Mouse (Mus musculus): ENCODE data around the gene Fam104a. TPM values are rescaled to one million over a fixed set of nuclear protein-coding genes. Genes with fewer than 3 reads are reported as not detected.

The Fam104a gene
- polyA plus RNA-seq, 1 experiment = 40.1 TPM

GRCm38 (mm10) chr11:113727992-113728391, 44.0 kb upstream of the Fam104a start:
- Histone ChIP-seq H3K36me3 (ENCODE audit: control insufficient read depth, insufficient read depth) (peaks cover 13% of the 10 kb centered on the region), H3ac (ENCODE audit: control insufficient read depth, insufficient read length, low read depth) (no peak overlapping the region), H3K27me3 (ENCODE audit: control insufficient read depth, insufficient read depth, insufficient read length) (no peaks in the 10 kb centered on the region), H3K79me2 (ENCODE audit: control insufficient read depth, insufficient read depth) (peaks cover 29% of the 10 kb centered on the region), H3K79me3 (ENCODE audit: low read depth) (peaks cover 3% of the 10 kb centered on the region), H3K4me3 (ENCODE audit: insufficient read depth, poor library complexity, severe bottlenecking) (no peak overlapping the region)
- TF ChIP-seq CEBPB (IDR thresholded peaks at IDR 0.05; ENCODE audit: low read depth) (no peak), MYOD1 (IDR thresholded peaks at IDR 0.05; ENCODE audit: control insufficient read depth, insufficient read length, low read depth) (no peak), FOSL1 (IDR thresholded peaks at IDR 0.05; ENCODE audit: insufficient read depth, low read length, poor library complexity, severe bottlenecking) (no peak), MAX (IDR thresholded peaks at IDR 0.05) (no peak), MYOG (IDR thresholded peaks at IDR 0.05; ENCODE audit: control insufficient read depth, extremely low read depth, insufficient read length) (no peak), USF1 (IDR thresholded peaks at IDR 0.05; ENCODE audit: low read depth) (no peak), CTCF (IDR thresholded peaks at IDR 0.05; ENCODE audit: control insufficient read depth, insufficient read depth, insufficient read length) (no peak)

GRCm38 (mm10) chr11:113726994-113727888, 43.3 kb upstream of the Fam104a start:
- peaks cover 13% of the 10 kb centered on the region for H3K36me3 ChIP-seq (ENCODE audit: control insufficient read depth, insufficient read depth)

GRCm38 (mm10) chr11:113725235-113726048, 41.5 kb upstream of the Fam104a start:
- no peaks in the 10 kb centered on the region for H3K27me3 ChIP-seq (ENCODE audit: control insufficient read depth, insufficient read depth, insufficient read length)
- H3K36me3 ChIP-seq (ENCODE audit: control insufficient read depth, insufficient read depth) = peaks cover 13% of the 10 kb centered on the region
- no peak overlapping the region for H3ac ChIP-seq (ENCODE audit: control insufficient read depth, insufficient read length, low read depth)
- H3K4me3 ChIP-seq (ENCODE audit: insufficient read depth, poor library complexity, severe bottlenecking) = no peak overlapping the region
- TF ChIP-seq CTCF (IDR thresholded peaks at IDR 0.05; ENCODE audit: control insufficient read depth, insufficient read depth, insufficient read length) (no peak), MAX (IDR thresholded peaks at IDR 0.05) (no peak)
- no peaks in the 10 kb centered on the region for H3K79me3 ChIP-seq (ENCODE audit: low read depth)
- H3K79me2 ChIP-seq (ENCODE audit: control insufficient read depth, insufficient read depth) = peaks cover 13% of the 10 kb centered on the region

More at GRCm38 (mm10) chr11:113726994-113727888, 43.3 kb upstream of the Fam104a start:
- Histone ChIP-seq H3K4me3 (ENCODE audit: insufficient read depth, poor library complexity, severe bottlenecking) (no peak overlapping the region), H3K27me3 (ENCODE audit: control insufficient read depth, insufficient read depth, insufficient read length) (no peaks in the 10 kb centered on the region), H3K79me2 (ENCODE audit: control insufficient read depth, insufficient read depth) (peaks cover 26% of the 10 kb centered on the region), H3ac (ENCODE audit: control insufficient read depth, insufficient read length, low read depth) (no peak overlapping the region), H3K79me3 (ENCODE audit: low read depth) (peaks cover 3% of the 10 kb centered on the region)
- no peak for TF ChIP-seq CEBPB (IDR thresholded peaks at IDR 0.05; ENCODE audit: low read depth)
- no peak for TF ChIP-seq CTCF (IDR thresholded peaks at IDR 0.05; ENCODE audit: control insufficient read depth, insufficient read depth, insufficient read length)
- TF ChIP-seq MAX (IDR thresholded peaks at IDR 0.05) = no peak
- TF ChIP-seq MYOG (IDR thresholded peaks at IDR 0.05; ENCODE audit: control insufficient read depth, extremely low read depth, insufficient read length) = no peak
- TF ChIP-seq USF1 (IDR thresholded peaks at IDR 0.05; ENCODE audit: low read depth) = no peak
- no peak for TF ChIP-seq FOSL1 (IDR thresholded peaks at IDR 0.05; ENCODE audit: insufficient read depth, low read length, poor library complexity, severe bottlenecking)
- TF ChIP-seq MYOD1 (IDR thresholded peaks at IDR 0.05; ENCODE audit: control insufficient read depth, insufficient read length, low read depth) = no peak

- no peak overlapping the region for H3ac ChIP-seq (ENCODE audit: control insufficient read depth, insufficient read length, low read depth)
- no peaks in the 10 kb centered on the region for H3K27me3 ChIP-seq (ENCODE audit: control insufficient read depth, insufficient read depth, insufficient read length)
- H3K36me3 ChIP-seq (ENCODE audit: control insufficient read depth, insufficient read depth) = peaks cover 6% of the 10 kb centered on the region
- no peaks in the 10 kb centered on the region for H3K79me3 ChIP-seq (ENCODE audit: low read depth)
- TF ChIP-seq FOSL1 (IDR thresholded peaks at IDR 0.05; ENCODE audit: insufficient read depth, low read length, poor library complexity, severe bottlenecking) (no peak), MYOG (IDR thresholded peaks at IDR 0.05; ENCODE audit: control insufficient read depth, extremely low read depth, insufficient read length) (no peak), CTCF (IDR thresholded peaks at IDR 0.05; ENCODE audit: control insufficient read depth, insufficient read depth, insufficient read length) (no peak), CEBPB (IDR thresholded peaks at IDR 0.05; ENCODE audit: low read depth) (no peak), USF1 (IDR thresholded peaks at IDR 0.05; ENCODE audit: low read depth) (no peak), MAX (IDR thresholded peaks at IDR 0.05) (no peak), MYOD1 (IDR thresholded peaks at IDR 0.05; ENCODE audit: control insufficient read depth, insufficient read length, low read depth) (no peak)
- no peak overlapping the region for H3K4me3 ChIP-seq (ENCODE audit: insufficient read depth, poor library complexity, severe bottlenecking)
- no peaks in the 10 kb centered on the region for H3K79me2 ChIP-seq (ENCODE audit: control insufficient read depth, insufficient read depth)
Observed at GRCm38 (mm10) chr11:113722405-113723090, 38.6 kb upstream of the Fam104a start.

GRCm38 (mm10) chr11:113717767-113718424, 33.9 kb upstream of the Fam104a start:
- Histone ChIP-seq H3K79me3 (ENCODE audit: low read depth) (no peaks in the 10 kb centered on the region), H3ac (ENCODE audit: control insufficient read depth, insufficient read length, low read depth) (no peak overlapping the region), H3K36me3 (ENCODE audit: control insufficient read depth, insufficient read depth) (no peaks in the 10 kb centered on the region), H3K27me3 (ENCODE audit: control insufficient read depth, insufficient read depth, insufficient read length) (no peaks in the 10 kb centered on the region), H3K4me3 (ENCODE audit: insufficient read depth, poor library complexity, severe bottlenecking) (no peak overlapping the region), H3K79me2 (ENCODE audit: control insufficient read depth, insufficient read depth) (no peaks in the 10 kb centered on the region)
- no peak for TF ChIP-seq CTCF (IDR thresholded peaks at IDR 0.05; ENCODE audit: control insufficient read depth, insufficient read depth, insufficient read length)
- TF ChIP-seq MAX (IDR thresholded peaks at IDR 0.05) = no peak
- no peak for TF ChIP-seq MYOD1 (IDR thresholded peaks at IDR 0.05; ENCODE audit: control insufficient read depth, insufficient read length, low read depth)
- no peak for TF ChIP-seq MYOG (IDR thresholded peaks at IDR 0.05; ENCODE audit: control insufficient read depth, extremely low read depth, insufficient read length)
- TF ChIP-seq CEBPB (IDR thresholded peaks at IDR 0.05; ENCODE audit: low read depth) = no peak
- no peak for TF ChIP-seq USF1 (IDR thresholded peaks at IDR 0.05; ENCODE audit: low read depth)
